17 mouse cellular contexts compared by ENCODE assay signal in genomic region chr10:45893894-45894831, GRCm38 (mm10).
A peak's percentile ranks its signal among the peaks of the same experiment; 100 is the strongest.
DNase-seq lines count a peak whose midpoint lies in the region; ATAC-seq lines count a peak whose summit lies in the region.
"Had no signal": no experiment of that assay in that cellular context is flagged by ENCODE, and none has a peak within 500 bp of the region (broad histone marks: within the 10 kb centered on the region; RNA-seq: fewer than 3 reads in every experiment).

No protein-coding gene starts in this region.

- no peak for ATAC-seq in midbrain, embryonic 11.5 days (ENCODE audit: low FRiP score)
- no peak for ATAC-seq in midbrain, embryonic 15.5 days (replicated peaks)
- ATAC-seq: CD4-positive, CD25-positive, alpha-beta regulatory T cell, adult 4 months; hindbrain, embryonic 16.5 days; liver, postnatal 0 days had no signal

- no peaks in the 10 kb centered on the region for H3K36me3 ChIP-seq in midbrain, embryonic 11.5 days (ENCODE audit: control insufficient read depth, insufficient read depth, low read length)
- H3K36me3 ChIP-seq in midbrain, embryonic 15.5 days (replicated peaks) = no peaks in the 10 kb centered on the region
- H3K36me3 ChIP-seq: heart, embryonic 15.5 days had no signal

- WGBS in midbrain, embryonic 11.5 days = 57% methylated on average over 2 of the region's 2 CpGs
- 68% methylated on average over 2 of the region's 2 CpGs for WGBS in midbrain, embryonic 15.5 days

- no peaks in the 10 kb centered on the region for H3K27me3 ChIP-seq in midbrain, embryonic 11.5 days (ENCODE audit: control insufficient read depth, insufficient read depth, low read length)
- H3K27me3 ChIP-seq in midbrain, embryonic 15.5 days (replicated peaks) = no peaks in the 10 kb centered on the region
- H3K27me3 ChIP-seq: heart, embryonic 15.5 days had no signal

- DNase-seq in midbrain, embryonic 11.5 days (ENCODE audit: low spot score, missing footprints) = peak; percentile 79
- DNase-seq in embryo, embryonic 11 days = peak; percentile 85
- DNase-seq in forelimb bud, embryonic 11.5 days (ENCODE audit: low read depth, low spot score) = peak; percentile 93
- peak; percentile 7 for DNase-seq in skeletal muscle tissue, adult 2 months (ENCODE audit: low read depth, low spot score)
- DNase-seq in gastrocnemius, adult 8-10 months (ENCODE audit: low spot score in 2 of 2) = no peak
- DNase-seq in heart, postnatal 10 days = no peak
- DNase-seq in adipocyte (ENCODE audit: low spot score) = no peak
- DNase-seq: adrenal gland, postnatal 10 days; cerebellum, adult 9-11 months; kidney, adult 9 months; liver, postnatal 0 days; thymus, adult 2 months had no signal

- intact Hi-C loops in heart, postnatal 10 days (cut with DNase I) = no loop called here

- H3K4me1 ChIP-seq in midbrain, embryonic 11.5 days (ENCODE audit: control insufficient read depth, insufficient read depth, low read length) = no peaks in the 10 kb centered on the region
- 0 out of 2 replicates have a peak, but pooled peaks cover 2% of the 10 kb centered on the region for H3K4me1 ChIP-seq in midbrain, embryonic 15.5 days

- H3K4me2 ChIP-seq in midbrain, embryonic 11.5 days = no peak overlapping the region
- no peak overlapping the region for H3K4me2 ChIP-seq in midbrain, embryonic 15.5 days
- H3K4me2 ChIP-seq: heart, embryonic 15.5 days had no signal

- no peaks in the 10 kb centered on the region for H3K9me3 ChIP-seq in midbrain, embryonic 11.5 days (ENCODE audit: control insufficient read depth, low read length)
- no peaks in the 10 kb centered on the region for H3K9me3 ChIP-seq in midbrain, embryonic 15.5 days
- H3K9me3 ChIP-seq: heart, embryonic 15.5 days had no signal

- no peak overlapping the region for H3K9ac ChIP-seq in midbrain, embryonic 11.5 days (ENCODE audit: low read length)
- no peak overlapping the region for H3K9ac ChIP-seq in midbrain, embryonic 15.5 days
- H3K9ac ChIP-seq: heart, embryonic 15.5 days; liver, postnatal 0 days had no signal

- H3K4me3 ChIP-seq in midbrain, embryonic 11.5 days (ENCODE audit: low read depth, low read length) = no peak overlapping the region
- H3K4me3 ChIP-seq in midbrain, embryonic 15.5 days = no peak overlapping the region
- H3K4me3 ChIP-seq: heart, embryonic 15.5 days had no signal

- no peak overlapping the region for H3K27ac ChIP-seq in midbrain, embryonic 11.5 days (ENCODE audit: low read depth, low read length)
- no peak overlapping the region for H3K27ac ChIP-seq in midbrain, embryonic 15.5 days
- H3K27ac ChIP-seq: heart, embryonic 15.5 days; macrophage had no signal

Comparison
In these comparisons a context has a peak if more than half of its experiments do, and no peak if none do; other contexts are left out.
1. DNase-seq: peak in midbrain, embryonic 11.5 days (single experiment), embryo, embryonic 11 days (single experiment), forelimb bud, embryonic 11.5 days (single experiment) and skeletal muscle tissue, adult 2 months (single experiment); none in gastrocnemius, adult 8-10 months (0 of 2), heart, postnatal 10 days (0 of 2) and adipocyte (single experiment).